In genomic region chr19:5830776-5831175, GRCm38 (mm10) we compare ENCODE assay signal across 8 mouse cellular contexts.
"Had no signal": no experiment of that assay in that cellular context is flagged by ENCODE, and none has a peak within 500 bp of the region (broad histone marks: within the 10 kb centered on the region; RNA-seq: fewer than 3 reads in every experiment).

No protein-coding gene starts in this region.

- H3K9ac ChIP-seq: liver, embryonic 13.5 days; liver, postnatal 0 days; neural tube, embryonic 12.5 days had no signal

- H3K4me3 ChIP-seq: limb, embryonic 10.5 days; liver, embryonic 13.5 days; midbrain, embryonic 10.5 days; neural tube, embryonic 12.5 days had no signal

- H3K27ac ChIP-seq: limb, embryonic 10.5 days; liver, embryonic 13.5 days; midbrain, embryonic 10.5 days; neural tube, embryonic 12.5 days; stomach, postnatal 0 days had no signal

- H3K9me3 ChIP-seq: limb, embryonic 10.5 days; liver, embryonic 13.5 days; midbrain, embryonic 10.5 days; neural tube, embryonic 12.5 days had no signal

- DNase-seq: liver, embryonic 13.5 days; liver, postnatal 0 days; midbrain, embryonic 14.5 days; thymus, postnatal 4 days had no signal

- H3K27me3 ChIP-seq: liver, embryonic 13.5 days; neural tube, embryonic 12.5 days had no signal

- H3K36me3 ChIP-seq: limb, embryonic 10.5 days; midbrain, embryonic 10.5 days; neural tube, embryonic 12.5 days had no signal

- ATAC-seq: liver, postnatal 0 days had no signal
